18 mouse cellular contexts compared by ENCODE assay signal in the genomic region with DNA sequence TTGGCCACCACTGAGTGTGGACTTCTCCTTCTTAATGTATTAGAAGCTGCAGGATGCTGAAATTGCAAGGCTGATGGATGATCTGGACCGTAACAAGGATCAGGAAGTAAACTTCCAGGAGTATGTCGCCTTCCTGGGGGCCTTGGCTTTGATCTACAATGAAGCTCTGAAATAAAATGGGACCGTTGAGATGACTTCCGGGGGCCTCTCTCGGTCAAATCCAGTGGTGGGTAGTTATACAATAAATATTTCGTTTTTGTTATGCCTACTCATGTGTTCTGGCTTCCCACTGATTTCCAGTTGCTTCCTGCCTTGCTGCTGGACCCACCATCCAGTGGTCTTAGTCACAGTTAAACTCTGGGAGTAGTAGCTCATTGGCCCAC. TPM values are rescaled to one million over a fixed set of nuclear protein-coding genes. Genes with fewer than 3 reads are reported as not detected.
DNase-seq lines count a peak whose midpoint lies in the region; ATAC-seq and TF ChIP-seq lines count a peak whose summit lies in the region.
"Had no signal": no experiment of that assay in that cellular context is flagged by ENCODE, and none has a peak within 500 bp of the region (broad histone marks: within the 10 kb centered on the region; RNA-seq: fewer than 3 reads in every experiment).

No protein-coding gene starts in this region.

- TF ChIP-seq POLR2A in bone marrow, adult 2 months (IDR thresholded peaks at IDR 0.05; ENCODE audit: borderline replicate concordance, control insufficient read depth, low read depth, low read length) = no peak

- no peaks in the 10 kb centered on the region for H3K36me3 ChIP-seq in liver, embryonic 15.5 days (replicated peaks)
- H3K36me3 ChIP-seq in liver, embryonic 11.5 days (ENCODE audit: control insufficient read depth, insufficient read depth, low read length) = no peaks in the 10 kb centered on the region
- H3K36me3 ChIP-seq in macrophage (ENCODE audit: inconsistent target) = no peaks in the 10 kb centered on the region

- intact Hi-C loops in heart, postnatal 10 days (cut with DNase I) = loop anchor here (2.0 kb wide), 1 partner anchor 123 kb away; a partner anchor contains a TSS

- H3K4me1 ChIP-seq in liver, embryonic 15.5 days (replicated peaks) = peaks cover 5% of the 10 kb centered on the region; the same call in 1 of the 2 replicates
- H3K4me1 ChIP-seq in liver, embryonic 11.5 days (replicated peaks; ENCODE audit: control insufficient read depth, insufficient read depth, low read length) = 0 out of 2 replicates have a peak, but pooled peaks cover 3% of the 10 kb centered on the region
- H3K4me1 ChIP-seq in bone marrow, adult 2 months (ENCODE audit: control insufficient read depth, insufficient read depth, low read length) = peaks cover 1% of the 10 kb centered on the region; the same call in 1 of the 2 replicates

- no peak for TF ChIP-seq CTCF in bone marrow, adult 2 months (IDR thresholded peaks at IDR 0.05; ENCODE audit: control insufficient read depth, insufficient read depth, low read length)

- peak; percentile 86 for DNase-seq in heart, adult 11 months
- DNase-seq in heart, postnatal 10 days = no peak
- DNase-seq in liver, embryonic 11.5 days (ENCODE audit: low spot score) = no peak
- DNase-seq in frontal cortex, postnatal 36 days (ENCODE audit: low spot score in 2 of 2) = no peak
- DNase-seq in left cerebral cortex, adult 18-20 months (ENCODE audit: low spot score in 2 of 2) = no peak
- DNase-seq: adrenal gland, postnatal 10 days; cerebellum, postnatal 36 days; kidney, adult 11 months; right cerebral cortex, postnatal 4 days had no signal

- no peak overlapping the region for H3K27ac ChIP-seq in liver, embryonic 15.5 days (replicated peaks)
- no peak overlapping the region for H3K27ac ChIP-seq in liver, embryonic 11.5 days (ENCODE audit: low read depth, low read length)
- peak overlapping the region; percentile 55; the same call in 1 of the 2 replicates for H3K27ac ChIP-seq in bone marrow, adult 2 months (ENCODE audit: control insufficient read depth, insufficient read depth, low read depth, low read length, poor library complexity)
- H3K27ac ChIP-seq in macrophage = peak overlapping the region; percentile 79

- peaks cover 39% of the 10 kb centered on the region for H3K79me2 ChIP-seq in macrophage (ENCODE audit: inconsistent target)

- H3K27me3 ChIP-seq in liver, embryonic 15.5 days = peaks cover 3% of the 10 kb centered on the region; the same call in 1 of the 2 replicates
- no peaks in the 10 kb centered on the region for H3K27me3 ChIP-seq in liver, embryonic 11.5 days (replicated peaks; ENCODE audit: control insufficient read depth, insufficient read depth, low read length)

- no peak overlapping the region for H3K4me3 ChIP-seq in liver, embryonic 15.5 days (replicated peaks)
- H3K4me3 ChIP-seq in liver, embryonic 11.5 days (ENCODE audit: low read depth, low read length) = no peak overlapping the region
- H3K4me3 ChIP-seq in bone marrow, adult 2 months (replicated peaks; ENCODE audit: control insufficient read depth, low read depth, low read length) = peak overlapping the region; percentile 75
- peak overlapping the region; percentile 78 for H3K4me3 ChIP-seq in macrophage (ENCODE audit: inconsistent target)

- no peak for ATAC-seq in liver, embryonic 15.5 days (ENCODE audit: insufficient read depth)
- no peak for ATAC-seq in liver, embryonic 11.5 days (replicated peaks; ENCODE audit: low FRiP score)
- ATAC-seq: forebrain, embryonic 16.5 days had no signal

- no peak overlapping the region for H3K9ac ChIP-seq in liver, embryonic 15.5 days
- no peak overlapping the region for H3K9ac ChIP-seq in liver, embryonic 11.5 days (ENCODE audit: low read depth, low read length)

- no peaks in the 10 kb centered on the region for H3K9me3 ChIP-seq in liver, embryonic 15.5 days (replicated peaks)
- no peaks in the 10 kb centered on the region for H3K9me3 ChIP-seq in liver, embryonic 11.5 days (ENCODE audit: control insufficient read depth, low read length)

- peak overlapping the region; percentile 10; the same call in 1 of the 2 replicates for H3K4me2 ChIP-seq in liver, embryonic 15.5 days
- no peak overlapping the region for H3K4me2 ChIP-seq in liver, embryonic 11.5 days

- WGBS in liver, embryonic 15.5 days (ENCODE audit: insufficient replicate concordance) = 69% methylated on average over 6 of the region's 6 CpGs
- WGBS in liver, embryonic 11.5 days = 76% methylated on average over 6 of the region's 6 CpGs
- WGBS in bone marrow, adult 2 months = 60% methylated on average over 6 of the region's 6 CpGs
- 68% methylated on average over 6 of the region's 6 CpGs for WGBS in macrophage (ENCODE audit: missing documents)

RNA-seq across cellular contexts. Expression of a gene that starts 1.5 kb away (rescaled TPM):
- 10 to 100 TPM; 81.8 to 85.3 TPM for total RNA-seq in heart, postnatal 10 days (2021)
- 14.2 and 15.9 TPM in 2 replicates for polyA plus RNA-seq in liver, embryonic 15.5 days (2015; fragmentation: Nextera tagmentation; extraction: Ambion mirVana)
- polyA plus RNA-seq in liver, embryonic 11.5 days (2014; fragmentation: Nextera tagmentation; extraction: Ambion mirVana) = 13.9 and 14.6 TPM in 2 replicates
- 391 and 969 TPM in 2 replicates for polyA plus RNA-seq in bone marrow, adult 2 months (2011; ENCODE audit: insufficient read depth, insufficient read length, low replicate concordance, missing spikeins)
- 100 to 1,000 TPM in 1 of 26 experiments, 10 to 100 TPM in 7, 1 to 10 TPM in 16, not detected in 2; 2.3 to 191 (median 6.3) TPM for total RNA-seq in macrophage (2018; cell fraction: chromatin; rRNA removed)
- total RNA-seq in macrophage (2018; cell fraction: cytosol; rRNA removed) = 100 to 1,000 TPM in 22 of 26 experiments, 10 to 100 TPM in 4; 66.6 to 211 (median 144) TPM
- total RNA-seq in macrophage (2018; cell fraction: nucleus; rRNA removed) = 100 to 1,000 TPM in 1 of 26 experiments, 10 to 100 TPM in 24, 1 to 10 TPM in 1; 9.8 to 118 (median 30.3) TPM
- 41.2 to 308 TPM (median 103 TPM) in 3 replicates for polyA plus RNA-seq in macrophage (2018)
- total RNA-seq in left cerebral cortex, adult 18-20 months (2021) = 10 to 100 TPM; 30.8 to 37.4 TPM

RNA-seq across cellular contexts. Expression of a gene that starts 5.8 kb away (rescaled TPM):
- total RNA-seq in heart, postnatal 10 days (2021) = not detected
- polyA plus RNA-seq in liver, embryonic 15.5 days (2015; fragmentation: Nextera tagmentation; extraction: Ambion mirVana) = not detected in 2 replicates
- not detected in 2 replicates for polyA plus RNA-seq in liver, embryonic 11.5 days (2014; fragmentation: Nextera tagmentation; extraction: Ambion mirVana)
- polyA plus RNA-seq in bone marrow, adult 2 months (2011; ENCODE audit: insufficient read depth, insufficient read length, low replicate concordance, missing spikeins) = not detected in 2 replicates
- not detected for total RNA-seq in macrophage (2018; cell fraction: chromatin; rRNA removed)
- not detected for total RNA-seq in macrophage (2018; cell fraction: cytosol; rRNA removed)
- total RNA-seq in macrophage (2018; cell fraction: nucleus; rRNA removed) = not detected
- not detected in 3 replicates for polyA plus RNA-seq in macrophage (2018)
- total RNA-seq in left cerebral cortex, adult 18-20 months (2021) = not detected
- total RNA-seq: adrenal gland, postnatal 10 days; gastrocnemius, postnatal 4 days; hematopoietic stem cell, adult 5-6 weeks; layer of hippocampus, postnatal 14 days; megakaryocyte progenitor cell, adult 5-6 weeks had no signal
- polyA plus RNA-seq: forebrain, embryonic 16.5 days; limb, embryonic 11.5 days had no signal

RNA-seq across cellular contexts. Expression of a gene that starts 10.6 kb away (rescaled TPM):
- 10 to 100 TPM; 10.3 to 11.7 TPM for total RNA-seq in heart, postnatal 10 days (2021)
- 1.7 and 2.3 TPM in 2 replicates for polyA plus RNA-seq in liver, embryonic 15.5 days (2015; fragmentation: Nextera tagmentation; extraction: Ambion mirVana)
- polyA plus RNA-seq in liver, embryonic 11.5 days (2014; fragmentation: Nextera tagmentation; extraction: Ambion mirVana) = 0.69 and 0.77 TPM in 2 replicates
- polyA plus RNA-seq in bone marrow, adult 2 months (2011; ENCODE audit: insufficient read depth, insufficient read length, low replicate concordance, missing spikeins) = 71.4 and 238 TPM in 2 replicates
- 100 to 1,000 TPM in 1 of 26 experiments, 10 to 100 TPM in 3, 1 to 10 TPM in 15, not detected in 7; 2.0 to 107 (median 5.4) TPM for total RNA-seq in macrophage (2018; cell fraction: chromatin; rRNA removed)
- total RNA-seq in macrophage (2018; cell fraction: cytosol; rRNA removed) = 100 to 1,000 TPM in 13 of 26 experiments, 10 to 100 TPM in 13; 31.5 to 299 (median 113) TPM
- 10 to 100 TPM in 19 of 26 experiments, 1 to 10 TPM in 7; 5.3 to 99.0 (median 15.9) TPM for total RNA-seq in macrophage (2018; cell fraction: nucleus; rRNA removed)
- 174 to 303 TPM (median 196 TPM) in 3 replicates for polyA plus RNA-seq in macrophage (2018)
- 1 to 10 TPM; 2.9 to 4.5 TPM for total RNA-seq in left cerebral cortex, adult 18-20 months (2021)

RNA-seq across cellular contexts. Expression of a gene that starts 12.4 kb away (rescaled TPM):
- not detected for total RNA-seq in heart, postnatal 10 days (2021)
- not detected in 2 replicates for polyA plus RNA-seq in liver, embryonic 15.5 days (2015; fragmentation: Nextera tagmentation; extraction: Ambion mirVana)
- not detected in 2 replicates for polyA plus RNA-seq in liver, embryonic 11.5 days (2014; fragmentation: Nextera tagmentation; extraction: Ambion mirVana)
- not detected in 2 replicates for polyA plus RNA-seq in bone marrow, adult 2 months (2011; ENCODE audit: insufficient read depth, insufficient read length, low replicate concordance, missing spikeins)
- not detected for total RNA-seq in macrophage (2018; cell fraction: chromatin; rRNA removed)
- total RNA-seq in macrophage (2018; cell fraction: cytosol; rRNA removed) = not detected
- total RNA-seq in macrophage (2018; cell fraction: nucleus; rRNA removed) = not detected
- not detected in 3 replicates for polyA plus RNA-seq in macrophage (2018)
- total RNA-seq in left cerebral cortex, adult 18-20 months (2021) = not detected
- total RNA-seq: adrenal gland, postnatal 10 days; gastrocnemius, postnatal 4 days; hematopoietic stem cell, adult 5-6 weeks; layer of hippocampus, postnatal 14 days; megakaryocyte progenitor cell, adult 5-6 weeks had no signal
- polyA plus RNA-seq: forebrain, embryonic 16.5 days; limb, embryonic 11.5 days had no signal

RNA-seq across cellular contexts. Expression of a gene that starts 24.1 kb away (rescaled TPM):
- not detected for total RNA-seq in heart, postnatal 10 days (2021)
- polyA plus RNA-seq in liver, embryonic 15.5 days (2015; fragmentation: Nextera tagmentation; extraction: Ambion mirVana) = not detected in 2 replicates
- polyA plus RNA-seq in liver, embryonic 11.5 days (2014; fragmentation: Nextera tagmentation; extraction: Ambion mirVana) = not detected in 2 replicates
- polyA plus RNA-seq in bone marrow, adult 2 months (2011; ENCODE audit: insufficient read depth, insufficient read length, low replicate concordance, missing spikeins) = not detected in 2 replicates
- total RNA-seq in macrophage (2018; cell fraction: chromatin; rRNA removed) = not detected
- not detected for total RNA-seq in macrophage (2018; cell fraction: cytosol; rRNA removed)
- not detected for total RNA-seq in macrophage (2018; cell fraction: nucleus; rRNA removed)
- polyA plus RNA-seq in macrophage (2018) = not detected in 3 replicates
- not detected for total RNA-seq in left cerebral cortex, adult 18-20 months (2021)
- total RNA-seq: adrenal gland, postnatal 10 days; gastrocnemius, postnatal 4 days; hematopoietic stem cell, adult 5-6 weeks; layer of hippocampus, postnatal 14 days; megakaryocyte progenitor cell, adult 5-6 weeks had no signal
- polyA plus RNA-seq: forebrain, embryonic 16.5 days; limb, embryonic 11.5 days had no signal

Comparison
In these comparisons a context has a peak if more than half of its experiments do, and no peak if none do; other contexts are left out.
1. H3K27ac ChIP-seq: peak in bone marrow, adult 2 months (single experiment) and macrophage (single experiment); none in liver, embryonic 15.5 days (single experiment) and liver, embryonic 11.5 days (single experiment).
2. H3K4me3 ChIP-seq: peak in bone marrow, adult 2 months (single experiment) and macrophage (single experiment); none in liver, embryonic 15.5 days (single experiment) and liver, embryonic 11.5 days (single experiment).
3. RNA of a gene that starts 10.6 kb away (polyA plus RNA-seq): 71.4 to 238 TPM in bone marrow, adult 2 months and 174 to 303 TPM in macrophage; 1.7 to 2.3 TPM in liver, embryonic 15.5 days and 0.69 to 0.77 TPM in liver, embryonic 11.5 days; every median in the first group is over 10 times any median in the second.